Mouse (Mus musculus): ENCODE measurements at regions not wholly inside any gene's neighbourhood (a gene's known extent, or its start where the extent isn't known, plus 50 kb on each side); places are given as distances from the start of the nearest gene placed in this dataset.

GRCm38 (mm10) chr12:51108044-51108443 is 239.8 kb upstream of the G2e3 start:
- Histone ChIP-seq H3K27me3 (ENCODE audit: insufficient read depth, low read length) (no peaks in the 10 kb centered on the region), H3K27ac (no peak overlapping the region)
- no peak for ATAC-seq (replicated peaks; ENCODE audit: low FRiP score, low read depth)

GRCm38 (mm10) chr12:51103541-51104042 is 244.3 kb upstream of the G2e3 start:
- Histone ChIP-seq H3K9ac (ENCODE audit: low read depth, low read length) (no peak overlapping the region), H3K27ac (no peak overlapping the region), H3K4me3 (replicated peaks; ENCODE audit: low read depth, low read length) (no peak overlapping the region), H3K4me1 (replicated peaks; ENCODE audit: insufficient read depth, low read length) (no peaks in the 10 kb centered on the region), H3K27me3 (ENCODE audit: insufficient read depth, low read length) (no peaks in the 10 kb centered on the region), H3K36me3 (ENCODE audit: insufficient read depth, low read length) (no peaks in the 10 kb centered on the region), H3K4me2 (ENCODE audit: low read length) (no peak overlapping the region), H3K9me3 (replicated peaks; ENCODE audit: low read length) (no peaks in the 10 kb centered on the region)
- ATAC-seq (replicated peaks; ENCODE audit: low FRiP score, low read depth) (no peak), DNase-seq (ENCODE audit: low spot score) (no peak)
- 72% methylated on average over 4 of the region's 4 CpGs for WGBS
- TF ChIP-seq CTCF (IDR thresholded peaks at IDR 0.05; ENCODE audit: low read depth), result no peak

More at GRCm38 (mm10) chr12:51108044-51108443, 239.8 kb upstream of the G2e3 start:
- H3K9me3 ChIP-seq (replicated peaks; ENCODE audit: low read length), result no peaks in the 10 kb centered on the region
- no peak overlapping the region for H3K4me3 ChIP-seq (replicated peaks; ENCODE audit: low read depth, low read length)
- TF ChIP-seq CTCF (IDR thresholded peaks at IDR 0.05; ENCODE audit: low read depth), result no peak
- WGBS, result 81% methylated on average over 5 of the region's 5 CpGs
- no peaks in the 10 kb centered on the region for H3K4me1 ChIP-seq (replicated peaks; ENCODE audit: insufficient read depth, low read length)
- peak; percentile 49 for DNase-seq (ENCODE audit: low spot score)
- no peaks in the 10 kb centered on the region for H3K36me3 ChIP-seq (ENCODE audit: insufficient read depth, low read length)
- H3K4me2 ChIP-seq (ENCODE audit: low read length), result no peak overlapping the region
- no peak overlapping the region for H3K9ac ChIP-seq (ENCODE audit: low read depth, low read length)

- H3K27ac ChIP-seq, result no peak overlapping the region
- no peaks in the 10 kb centered on the region for H3K4me1 ChIP-seq (replicated peaks; ENCODE audit: insufficient read depth, low read length)
- no peaks in the 10 kb centered on the region for H3K36me3 ChIP-seq (ENCODE audit: insufficient read depth, low read length)
- H3K9ac ChIP-seq (ENCODE audit: low read depth, low read length), result no peak overlapping the region
- ATAC-seq (replicated peaks; ENCODE audit: low FRiP score, low read depth) (no peak), DNase-seq (ENCODE audit: low spot score) (no peak)
- no peaks in the 10 kb centered on the region for H3K27me3 ChIP-seq (ENCODE audit: insufficient read depth, low read length)
- H3K4me2 ChIP-seq (ENCODE audit: low read length), result no peak overlapping the region
- whole genome bisulfite sequencing, result 70% methylated on average over 6 of the region's 6 CpGs
- no peak for TF ChIP-seq CTCF (IDR thresholded peaks at IDR 0.05; ENCODE audit: low read depth)
- no peaks in the 10 kb centered on the region for H3K9me3 ChIP-seq (replicated peaks; ENCODE audit: low read length)
- H3K4me3 ChIP-seq (replicated peaks; ENCODE audit: low read depth, low read length), result no peak overlapping the region
Measured at GRCm38 (mm10) chr12:51101636-51102035, 246.2 kb upstream of the G2e3 start.

- no peak overlapping the region for H3K4me3 ChIP-seq (replicated peaks; ENCODE audit: low read depth, low read length)
- H3K9me3 ChIP-seq (replicated peaks; ENCODE audit: low read length), result no peaks in the 10 kb centered on the region
- H3K4me1 ChIP-seq (replicated peaks; ENCODE audit: insufficient read depth, low read length), result no peaks in the 10 kb centered on the region
- no peak overlapping the region for H3K27ac ChIP-seq
- ATAC-seq (replicated peaks; ENCODE audit: low FRiP score, low read depth) (no peak), DNase-seq (ENCODE audit: low spot score) (peak; percentile 73)
- no peak overlapping the region for H3K4me2 ChIP-seq (ENCODE audit: low read length)
- no peaks in the 10 kb centered on the region for H3K36me3 ChIP-seq (ENCODE audit: insufficient read depth, low read length)
- H3K9ac ChIP-seq (ENCODE audit: low read depth, low read length), result no peak overlapping the region
- no peaks in the 10 kb centered on the region for H3K27me3 ChIP-seq (ENCODE audit: insufficient read depth, low read length)
- WGBS, result 69% methylated on average over 5 of the region's 5 CpGs
- no peak for TF ChIP-seq CTCF (IDR thresholded peaks at IDR 0.05; ENCODE audit: low read depth)
Measured at GRCm38 (mm10) chr12:51100868-51101267, 247.0 kb upstream of the G2e3 start.

- no peak for TF ChIP-seq CTCF (IDR thresholded peaks at IDR 0.05; ENCODE audit: low read depth)
- WGBS, result 74% methylated on average over 4 of the region's 4 CpGs
- H3K4me1 ChIP-seq (replicated peaks; ENCODE audit: insufficient read depth, low read length), result no peaks in the 10 kb centered on the region
- H3K27me3 ChIP-seq (ENCODE audit: insufficient read depth, low read length), result no peaks in the 10 kb centered on the region
- ATAC-seq (replicated peaks; ENCODE audit: low FRiP score, low read depth), result no peak
- no peak overlapping the region for H3K4me2 ChIP-seq (ENCODE audit: low read length)
- no peak overlapping the region for H3K27ac ChIP-seq
- no peak overlapping the region for H3K4me3 ChIP-seq (replicated peaks; ENCODE audit: low read depth, low read length)
- no peaks in the 10 kb centered on the region for H3K9me3 ChIP-seq (replicated peaks; ENCODE audit: low read length)
- H3K36me3 ChIP-seq (ENCODE audit: insufficient read depth, low read length), result no peaks in the 10 kb centered on the region
- no peak for DNase-seq (ENCODE audit: low spot score)
- H3K9ac ChIP-seq (ENCODE audit: low read depth, low read length), result no peak overlapping the region
Measured at GRCm38 (mm10) chr12:51095974-51096373, 251.9 kb upstream of the G2e3 start.

- TF ChIP-seq CTCF (IDR thresholded peaks at IDR 0.05; ENCODE audit: low read depth), result no peak
Measured at GRCm38 (mm10) chr12:51089324-51089723, 258.5 kb upstream of the G2e3 start.

GRCm38 (mm10) chr12:51081809-51082208 is 266.1 kb upstream of the G2e3 start:
- no peak for TF ChIP-seq CTCF (IDR thresholded peaks at IDR 0.05; ENCODE audit: low read depth)
- H3K36me3 ChIP-seq (ENCODE audit: insufficient read depth, low read length), result no peaks in the 10 kb centered on the region
- no peaks in the 10 kb centered on the region for H3K27me3 ChIP-seq (ENCODE audit: insufficient read depth, low read length)
- H3K9me3 ChIP-seq (replicated peaks; ENCODE audit: low read length), result no peaks in the 10 kb centered on the region
- DNase-seq (ENCODE audit: low spot score) (no peak), ATAC-seq (replicated peaks; ENCODE audit: low FRiP score, low read depth) (no peak)
- H3K9ac ChIP-seq (ENCODE audit: low read depth, low read length), result no peak overlapping the region
- no peak overlapping the region for H3K27ac ChIP-seq
- H3K4me3 ChIP-seq (replicated peaks; ENCODE audit: low read depth, low read length), result no peak overlapping the region
- 64% methylated on average over 8 of the region's 8 CpGs for WGBS
- H3K4me2 ChIP-seq (ENCODE audit: low read length), result no peak overlapping the region
- H3K4me1 ChIP-seq (replicated peaks; ENCODE audit: insufficient read depth, low read length), result no peaks in the 10 kb centered on the region

More at GRCm38 (mm10) chr12:51089324-51089723, 258.5 kb upstream of the G2e3 start:
- H3K27ac ChIP-seq, result no peak overlapping the region
- H3K27me3 ChIP-seq (ENCODE audit: insufficient read depth, low read length), result no peaks in the 10 kb centered on the region
- no peaks in the 10 kb centered on the region for H3K9me3 ChIP-seq (replicated peaks; ENCODE audit: low read length)
- 66% methylated on average over 7 of the region's 7 CpGs for WGBS
- no peak overlapping the region for H3K9ac ChIP-seq (ENCODE audit: low read depth, low read length)
- H3K4me3 ChIP-seq (replicated peaks; ENCODE audit: low read depth, low read length), result no peak overlapping the region
- no peak overlapping the region for H3K4me2 ChIP-seq (ENCODE audit: low read length)
- no peak for DNase-seq (ENCODE audit: low spot score)
- ATAC-seq (replicated peaks; ENCODE audit: low FRiP score, low read depth), result no peak
- H3K36me3 ChIP-seq (ENCODE audit: insufficient read depth, low read length), result no peaks in the 10 kb centered on the region
- H3K4me1 ChIP-seq (replicated peaks; ENCODE audit: insufficient read depth, low read length), result no peaks in the 10 kb centered on the region

All from kidney, postnatal 0 days (tissue).